Mouse (Mus musculus): Measurements from ENCODE around the gene Etl4. TPM values are rescaled to one million over a fixed set of nuclear protein-coding genes. Genes with fewer than 3 reads are reported as not detected.

Etl4 gene
- polyA plus RNA-seq, 1 experiment: not detected

DNA sequence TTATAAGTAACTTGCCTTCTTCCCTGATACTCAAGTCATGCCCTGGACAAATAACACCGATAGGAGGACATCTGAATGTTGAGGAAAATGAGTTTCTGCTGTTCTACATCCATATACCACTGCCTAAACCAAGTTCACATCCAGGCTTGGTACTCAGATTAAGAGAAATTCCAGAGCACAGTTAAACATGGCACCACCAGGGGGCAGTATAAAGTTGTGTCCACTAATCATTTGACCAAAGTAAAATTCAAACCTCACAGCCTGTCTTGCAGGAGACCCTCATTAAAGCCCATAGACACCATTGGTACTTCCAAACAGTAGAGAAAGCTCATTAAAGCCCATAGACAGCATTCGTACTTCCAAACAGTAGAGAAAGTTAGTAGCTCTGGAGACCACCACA, 366.5 kb downstream of the Etl4 start:
- TF ChIP-seq TAL1 (IDR thresholded peaks at IDR 0.05; ENCODE audit: low read length): no peak
- no peak for TF ChIP-seq GATA1 (IDR thresholded peaks at IDR 0.05; ENCODE audit: low read length)
- Histone ChIP-seq H3K9me3 (ENCODE audit: control insufficient read depth, low read length) (no peaks in the 10 kb centered on the region), H3K27me3 (ENCODE audit: control insufficient read depth) (no peaks in the 10 kb centered on the region), H3K4me1 (ENCODE audit: control insufficient read depth) (no peaks in the 10 kb centered on the region), H3K36me3 (ENCODE audit: control insufficient read depth) (no peaks in the 10 kb centered on the region), H3K4me3 (replicated peaks) (no peak overlapping the region)

- Histone ChIP-seq H3K4me3 (replicated peaks) (no peak overlapping the region), H3K4me1 (ENCODE audit: control insufficient read depth) (no peaks in the 10 kb centered on the region), H3K27me3 (ENCODE audit: control insufficient read depth) (no peaks in the 10 kb centered on the region), H3K9me3 (ENCODE audit: control insufficient read depth, low read length) (no peaks in the 10 kb centered on the region), H3K36me3 (ENCODE audit: control insufficient read depth) (no peaks in the 10 kb centered on the region)
- TF ChIP-seq TAL1 (IDR thresholded peaks at IDR 0.05; ENCODE audit: low read length) (no peak), GATA1 (IDR thresholded peaks at IDR 0.05; ENCODE audit: low read length) (no peak)
Measured at GRCm38 (mm10) chr2:20281903-20282302, 372.3 kb downstream of the Etl4 start.

DNA sequence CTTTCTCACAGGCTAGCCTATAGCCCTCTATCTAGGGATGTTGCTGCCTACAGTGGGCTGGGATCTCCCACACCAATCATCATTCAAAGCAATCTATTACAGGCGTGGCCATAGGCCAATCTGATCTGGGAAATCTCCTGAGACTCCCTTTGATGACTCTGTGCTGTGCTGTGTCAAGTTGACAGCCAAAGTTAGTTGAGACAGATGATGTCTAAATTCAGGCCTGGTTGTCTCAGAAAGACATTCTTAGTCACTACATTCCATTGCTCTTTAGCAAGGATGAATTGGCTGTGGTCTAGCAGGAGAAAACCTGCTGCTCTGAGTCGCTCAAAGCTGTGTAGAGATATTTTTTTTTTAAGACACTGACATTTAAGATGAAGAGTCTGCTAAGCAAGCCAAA, 374.8 kb downstream of the Etl4 start:
- TF ChIP-seq TAL1 (IDR thresholded peaks at IDR 0.05; ENCODE audit: low read length) (no peak), GATA1 (IDR thresholded peaks at IDR 0.05; ENCODE audit: low read length) (no peak)
- H3K4me3 ChIP-seq (replicated peaks): no peak overlapping the region
- no peaks in the 10 kb centered on the region for H3K4me1 ChIP-seq (ENCODE audit: control insufficient read depth)
- H3K9me3 ChIP-seq (ENCODE audit: control insufficient read depth, low read length): no peaks in the 10 kb centered on the region
- no peaks in the 10 kb centered on the region for H3K27me3 ChIP-seq (ENCODE audit: control insufficient read depth)
- no peaks in the 10 kb centered on the region for H3K36me3 ChIP-seq (ENCODE audit: control insufficient read depth)

DNA sequence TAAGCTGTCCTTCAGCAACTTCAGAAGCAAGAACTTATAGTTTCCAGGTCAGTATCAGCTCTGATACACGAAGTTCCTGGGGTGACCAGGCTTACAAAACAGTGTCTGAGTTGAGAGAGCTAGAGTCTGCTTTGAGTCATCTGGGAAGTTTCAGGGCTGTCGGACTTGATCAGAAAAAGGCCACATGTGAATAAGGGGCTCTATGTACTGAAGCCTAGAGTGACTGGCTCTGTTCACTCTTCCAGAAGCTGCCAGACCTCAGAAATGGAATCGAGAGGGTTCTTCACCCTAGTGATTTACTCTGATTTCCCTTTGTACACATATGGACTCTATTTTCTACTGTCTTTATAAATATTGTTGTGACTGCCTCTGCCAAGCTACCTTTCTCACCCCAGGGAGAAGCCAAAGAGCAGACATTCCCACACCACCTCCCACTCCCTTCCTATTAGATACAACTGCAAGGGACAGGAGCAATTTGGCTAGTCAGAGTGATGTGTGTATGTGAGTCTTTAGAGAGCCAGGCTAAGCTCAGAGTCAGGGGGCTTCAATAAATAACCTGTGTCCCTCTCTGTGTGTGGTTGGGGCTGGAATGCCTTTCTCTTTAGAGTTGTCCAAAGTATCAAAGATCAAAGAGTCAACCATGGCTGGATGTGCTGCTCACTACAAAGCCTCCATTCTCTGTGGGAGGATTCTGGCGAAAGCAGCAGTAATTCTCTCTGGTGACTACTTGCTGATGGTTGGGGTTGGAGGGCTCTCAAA, 381.6 kb downstream of the Etl4 start:
- no peak for TF ChIP-seq GATA1 (IDR thresholded peaks at IDR 0.05; ENCODE audit: low read length)
- no peak for TF ChIP-seq TAL1 (IDR thresholded peaks at IDR 0.05; ENCODE audit: low read length)
- Histone ChIP-seq H3K36me3 (ENCODE audit: control insufficient read depth) (no peaks in the 10 kb centered on the region), H3K4me1 (ENCODE audit: control insufficient read depth) (no peaks in the 10 kb centered on the region), H3K27me3 (ENCODE audit: control insufficient read depth) (no peaks in the 10 kb centered on the region), H3K4me3 (replicated peaks) (no peak overlapping the region), H3K9me3 (ENCODE audit: control insufficient read depth, low read length) (no peaks in the 10 kb centered on the region)

GRCm38 (mm10) chr2:20291741-20292110, 382.1 kb downstream of the Etl4 start:
- no peak overlapping the region for H3K4me3 ChIP-seq (replicated peaks)
- no peaks in the 10 kb centered on the region for H3K4me1 ChIP-seq (ENCODE audit: control insufficient read depth)
- no peaks in the 10 kb centered on the region for H3K27me3 ChIP-seq (ENCODE audit: control insufficient read depth)
- TF ChIP-seq TAL1 (IDR thresholded peaks at IDR 0.05; ENCODE audit: low read length): no peak
- TF ChIP-seq GATA1 (IDR thresholded peaks at IDR 0.05; ENCODE audit: low read length): no peak
- no peaks in the 10 kb centered on the region for H3K9me3 ChIP-seq (ENCODE audit: control insufficient read depth, low read length)
- H3K36me3 ChIP-seq (ENCODE audit: control insufficient read depth): no peaks in the 10 kb centered on the region

- no peak overlapping the region for H3K4me3 ChIP-seq (replicated peaks)
- TF ChIP-seq TAL1 (IDR thresholded peaks at IDR 0.05; ENCODE audit: low read length) (no peak), GATA1 (IDR thresholded peaks at IDR 0.05; ENCODE audit: low read length) (no peak)
- H3K4me1 ChIP-seq (ENCODE audit: control insufficient read depth): no peaks in the 10 kb centered on the region
- no peaks in the 10 kb centered on the region for H3K36me3 ChIP-seq (ENCODE audit: control insufficient read depth)
- H3K9me3 ChIP-seq (ENCODE audit: control insufficient read depth, low read length): no peaks in the 10 kb centered on the region
- no peaks in the 10 kb centered on the region for H3K27me3 ChIP-seq (ENCODE audit: control insufficient read depth)
Measured at GRCm38 (mm10) chr2:20293336-20293735, 383.8 kb downstream of the Etl4 start.

DNA sequence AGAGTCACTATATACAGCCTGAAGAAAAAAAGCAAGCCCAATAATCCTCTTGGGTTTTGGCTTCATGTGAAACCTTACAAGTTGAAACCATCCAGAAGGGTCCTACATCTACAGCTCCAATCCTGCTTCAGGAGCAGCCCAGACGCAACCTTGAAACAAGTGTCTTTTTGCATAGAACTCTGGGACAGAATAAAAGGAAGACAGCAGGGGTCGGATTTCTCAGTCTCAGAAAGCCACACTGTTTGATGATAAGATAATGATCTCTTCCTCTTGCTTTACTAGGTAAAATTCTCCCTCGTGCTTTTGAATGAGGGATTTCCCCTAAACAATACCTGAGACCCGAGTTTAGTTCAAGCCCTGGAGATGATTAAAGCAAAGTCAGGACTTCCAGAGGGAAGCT, 385.0 kb downstream of the Etl4 start:
- no peak overlapping the region for H3K4me3 ChIP-seq (replicated peaks)
- H3K9me3 ChIP-seq (ENCODE audit: control insufficient read depth, low read length): no peaks in the 10 kb centered on the region
- H3K36me3 ChIP-seq (ENCODE audit: control insufficient read depth): no peaks in the 10 kb centered on the region
- H3K27me3 ChIP-seq (ENCODE audit: control insufficient read depth): no peaks in the 10 kb centered on the region
- TF ChIP-seq TAL1 (IDR thresholded peaks at IDR 0.05; ENCODE audit: low read length) (no peak), GATA1 (IDR thresholded peaks at IDR 0.05; ENCODE audit: low read length) (no peak)
- no peaks in the 10 kb centered on the region for H3K4me1 ChIP-seq (ENCODE audit: control insufficient read depth)

DNA sequence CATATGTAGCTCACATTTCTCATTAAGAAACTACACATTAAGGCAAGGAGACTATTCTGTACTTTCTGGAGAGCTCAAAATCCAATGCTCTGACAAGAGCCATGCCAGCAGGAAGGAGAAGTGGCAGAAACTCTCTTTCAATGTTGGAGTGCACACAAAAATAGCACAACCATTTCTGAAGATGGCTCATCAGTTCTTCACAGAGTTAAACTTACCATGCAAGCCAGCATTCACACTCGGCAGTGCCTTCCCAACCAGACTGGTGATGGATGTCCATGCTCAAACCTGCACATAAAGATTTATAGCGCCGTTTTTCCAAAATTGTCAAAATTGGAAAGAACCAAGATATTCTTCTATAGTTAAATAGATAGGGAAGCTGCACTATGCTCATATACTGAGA, 392.9 kb downstream of the Etl4 start:
- Histone ChIP-seq H3K36me3 (ENCODE audit: control insufficient read depth) (no peaks in the 10 kb centered on the region), H3K4me1 (ENCODE audit: control insufficient read depth) (no peaks in the 10 kb centered on the region), H3K4me3 (replicated peaks) (no peak overlapping the region), H3K27me3 (ENCODE audit: control insufficient read depth) (no peaks in the 10 kb centered on the region), H3K9me3 (ENCODE audit: control insufficient read depth, low read length) (no peaks in the 10 kb centered on the region)
- TF ChIP-seq GATA1 (IDR thresholded peaks at IDR 0.05; ENCODE audit: low read length) (no peak), TAL1 (IDR thresholded peaks at IDR 0.05; ENCODE audit: low read length) (no peak)

DNA sequence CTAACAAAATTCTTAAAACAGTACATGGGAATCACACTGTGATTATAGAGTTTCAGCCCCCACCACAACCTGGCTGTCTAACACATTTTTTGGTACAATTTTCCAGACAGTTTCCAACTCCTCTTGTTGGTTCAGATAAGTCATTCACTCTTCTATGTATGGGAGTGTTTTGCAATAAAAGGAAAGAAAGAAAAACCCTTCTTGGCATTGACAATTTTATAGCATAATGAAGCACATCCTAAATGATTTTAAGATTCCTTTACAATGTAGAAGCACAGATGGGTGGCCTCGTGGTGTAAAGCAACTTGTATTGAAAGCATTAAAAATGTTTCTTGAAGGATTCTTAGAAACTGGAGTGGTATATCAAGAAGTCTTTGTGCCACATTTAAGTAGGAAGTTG, 415.4 kb downstream of the Etl4 start:
- TF ChIP-seq GATA1 (IDR thresholded peaks at IDR 0.05; ENCODE audit: low read length) (no peak), TAL1 (IDR thresholded peaks at IDR 0.05; ENCODE audit: low read length) (no peak)
- no peaks in the 10 kb centered on the region for H3K9me3 ChIP-seq (ENCODE audit: control insufficient read depth, low read length)

DNA sequence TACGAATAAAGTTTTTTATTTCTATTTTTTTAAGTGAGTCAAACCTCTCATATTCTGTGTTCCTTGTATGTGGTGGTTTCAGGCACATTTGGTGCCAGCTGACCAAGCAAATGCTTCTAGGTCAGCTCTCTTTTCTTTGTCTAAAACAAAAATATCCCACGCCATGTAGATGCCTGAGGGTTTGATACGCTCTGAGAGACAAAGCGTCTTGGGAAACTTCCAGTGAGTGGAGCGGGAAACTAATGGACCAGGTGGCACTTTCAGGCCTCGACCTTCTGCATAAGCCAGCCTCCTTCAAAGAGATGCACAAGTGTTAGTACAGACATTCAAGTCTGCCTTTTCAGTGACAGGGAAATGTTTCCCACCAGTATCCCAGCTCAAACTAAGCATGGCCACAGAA, 426.6 kb downstream of the Etl4 start:
- no peaks in the 10 kb centered on the region for H3K36me3 ChIP-seq (ENCODE audit: control insufficient read depth)
- no peaks in the 10 kb centered on the region for H3K27me3 ChIP-seq (ENCODE audit: control insufficient read depth)
- no peaks in the 10 kb centered on the region for H3K9me3 ChIP-seq (ENCODE audit: control insufficient read depth, low read length)
- H3K4me3 ChIP-seq (replicated peaks): no peak overlapping the region
- TF ChIP-seq GATA1 (IDR thresholded peaks at IDR 0.05; ENCODE audit: low read length) (no peak), TAL1 (IDR thresholded peaks at IDR 0.05; ENCODE audit: low read length) (no peak)
- H3K4me1 ChIP-seq (ENCODE audit: control insufficient read depth): no peaks in the 10 kb centered on the region

More for the DNA sequence above, 415.4 kb downstream of the Etl4 start:
- H3K4me1 ChIP-seq (ENCODE audit: control insufficient read depth): no peaks in the 10 kb centered on the region
- H3K4me3 ChIP-seq (replicated peaks): no peak overlapping the region
- no peaks in the 10 kb centered on the region for H3K36me3 ChIP-seq (ENCODE audit: control insufficient read depth)
- H3K27me3 ChIP-seq (ENCODE audit: control insufficient read depth): no peaks in the 10 kb centered on the region

Data from erythroblast, embryonic 14.5 days (primary cell).